Mouse (Mus musculus) forebrain, embryonic 13.5 days (tissue): Measurements from ENCODE around the gene Dcaf1. TPM values are rescaled to one million over a fixed set of nuclear protein-coding genes. Genes with fewer than 3 reads are reported as not detected.

Experiments used
- ATAC-seq: fragments of 200-750 bp; cut with Nextera tagmentation; 2 replicates; pipeline ENCODE4 v1.8.0; 2017
- H3K27ac ChIP-seq: fragments of 300-500 bp; sonication (generic); 2 replicates; pipeline ENCODE4 v1.5.1; 2015; ENCODE audit warnings: inconsistent platforms, mild to moderate bottlenecking, moderate library complexity
- H3K27me3 ChIP-seq: fragments of 300-500 bp; sonication (generic); 2 replicates; pipeline ENCODE4 v1.6.1; 2015; ENCODE audit warnings: mild to moderate bottlenecking, inconsistent platforms
- H3K36me3 ChIP-seq: fragments of 300-500 bp; sonication (generic); 2 replicates; pipeline ENCODE4 v1.6.1; 2015; ENCODE audit warnings: mild to moderate bottlenecking, inconsistent platforms; ENCODE audit not compliant: poor library complexity, severe bottlenecking
- H3K4me1 ChIP-seq: fragments of 300-500 bp; sonication (generic); 2 replicates; pipeline ENCODE4 v1.6.1; 2015; ENCODE audit warnings: inconsistent platforms
- H3K4me2 ChIP-seq: fragments of 300-500 bp; sonication (generic); 2 replicates; pipeline ENCODE4 v1.6.1; 2015; ENCODE audit warnings: inconsistent platforms, mild to moderate bottlenecking, moderate library complexity
- H3K4me3 ChIP-seq: fragments of 300-500 bp; sonication (generic); 2 replicates; pipeline ENCODE4 v1.5.1; 2015; ENCODE audit warnings: mild to moderate bottlenecking, inconsistent platforms
- H3K9ac ChIP-seq: fragments of 300-500 bp; sonication (generic); 2 replicates; pipeline ENCODE4 v1.6.1; 2015; ENCODE audit warnings: mild to moderate bottlenecking, inconsistent platforms
- H3K9me3 ChIP-seq: fragments of 300-500 bp; sonication (generic); replicated peaks from 2 replicates; pipeline ENCODE4 v1.6.1; 2016; ENCODE audit warnings: inconsistent platforms
- WGBS: fragments of 180-500 bp; shearing (Covaris S2); methylation state at CpG from one replicate; pipeline ENCODE4 v1.1.7; 2015; 5-methylcytosine and 5-hydroxymethylcytosine counted together
- polyA plus RNA-seq: library from polyadenylated mRNA; unstranded; fragments of >200 nt; fragmentation: Nextera tagmentation; extraction: Ambion mirVana; gene quantifications from 2 replicates; pipeline ENCODE4 v1.2.1, GENCODE M21; 2015

Gene Dcaf1
- polyA plus RNA-seq, 1 experiment from 2014 or later: 20.7 TPM

- H3K4me2 ChIP-seq: no peak overlapping the region
- no peak for ATAC-seq
- no peak overlapping the region for H3K27ac ChIP-seq
- no peaks in the 10 kb centered on the region for H3K9me3 ChIP-seq
- 87% methylated on average over 6 of the region's 6 CpGs for WGBS
- no peak overlapping the region for H3K9ac ChIP-seq
- no peaks in the 10 kb centered on the region for H3K27me3 ChIP-seq
- no peaks in the 10 kb centered on the region for H3K4me1 ChIP-seq
- peaks cover 10% of the 10 kb centered on the region for H3K36me3 ChIP-seq
- no peak overlapping the region for H3K4me3 ChIP-seq
Measured at GRCm38 (mm10) chr9:106914878-106915277, 93.2 kb downstream of the Dcaf1 start.

Other genes with a start within 250 kb of the Dcaf1 start
- not detected in 2 replicates for gene Iqcf6, start 195.3 kb upstream of the Dcaf1 start, polyA plus RNA-seq
- gene Grm2, start 165.8 kb upstream of the Dcaf1 start, polyA plus RNA-seq: 4.4 and 5.5 TPM in 2 replicates
- 28.5 and 29.4 TPM in 2 replicates for gene Tex264, start 135.9 kb upstream of the Dcaf1 start, polyA plus RNA-seq
- 8.8 and 9.0 TPM in 2 replicates for gene Rad54l2, start 32.7 kb upstream of the Dcaf1 start, polyA plus RNA-seq
- 14.0 and 14.2 TPM in 2 replicates for gene Rbm15b, start 65.6 kb downstream of the Dcaf1 start, polyA plus RNA-seq
- 205 and 222 TPM in 2 replicates for gene Manf, start 70.1 kb downstream of the Dcaf1 start, polyA plus RNA-seq